Mouse (Mus musculus): ENCODE results near the gene Iqgap1.

- TF ChIP-seq GATA1 (IDR thresholded peaks at IDR 0.05; ENCODE audit: borderline replicate concordance, low read length) (no peak), FLI1 (IDR thresholded peaks at IDR 0.05; ENCODE audit: low read length) (no peak)
These were observed 36.7 kb downstream of the Iqgap1 start for GRCm38 (mm10) chr7:80789061-80789460.
